Mouse (Mus musculus): Measurements from ENCODE around the gene Btaf1.

Gene Btaf1

DNA sequence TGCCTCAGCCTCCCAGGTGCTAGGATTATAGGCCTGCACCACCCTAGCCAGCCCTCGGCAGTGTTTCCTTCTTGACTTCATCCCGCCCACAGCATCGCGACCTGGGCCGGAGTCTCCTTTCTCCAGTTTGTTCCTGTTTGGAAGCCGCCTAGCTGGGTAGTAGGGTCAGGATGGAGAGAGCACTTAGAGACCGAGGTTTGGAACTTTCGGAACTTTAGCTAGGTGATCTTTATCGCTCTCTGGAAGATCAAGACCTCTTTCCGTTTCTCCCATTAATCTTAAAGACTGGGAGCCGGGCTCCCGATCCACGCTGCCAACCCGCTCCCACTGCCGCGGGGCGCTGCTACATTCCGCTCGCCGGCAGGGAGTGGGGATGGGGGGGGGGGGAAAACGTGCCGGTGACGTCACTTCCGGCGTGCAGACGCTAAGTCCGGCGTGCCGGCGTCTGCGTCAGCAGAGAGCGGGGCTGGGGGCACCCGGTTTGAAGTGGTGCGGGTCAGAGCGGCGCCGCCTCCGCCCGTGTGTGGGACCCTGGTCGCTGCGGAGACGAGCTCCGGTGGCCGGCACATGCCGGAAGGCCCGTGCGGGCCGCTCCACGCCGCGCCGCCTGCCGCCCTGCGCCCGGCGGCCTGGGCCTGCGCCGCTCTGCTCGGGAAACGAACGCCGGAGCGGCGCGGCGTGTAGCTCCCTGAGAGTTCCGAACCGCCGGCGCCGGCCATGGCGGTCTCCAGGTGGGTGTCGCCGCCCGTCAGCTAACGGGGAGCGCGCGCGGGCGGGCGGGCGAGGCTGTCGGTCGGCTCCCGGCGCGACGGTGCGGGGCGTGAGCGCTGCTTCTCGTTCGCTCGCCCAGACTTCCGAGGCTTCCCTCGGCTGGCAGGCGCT, at the start of gene Btaf1:
Gene Btaf1, plus strand, starts transcription at position 409 of the 882 bp plus-strand sequence.
- peak; percentile 89 for DNase-seq (ENCODE audit: low read depth, low spot score)

DNA sequence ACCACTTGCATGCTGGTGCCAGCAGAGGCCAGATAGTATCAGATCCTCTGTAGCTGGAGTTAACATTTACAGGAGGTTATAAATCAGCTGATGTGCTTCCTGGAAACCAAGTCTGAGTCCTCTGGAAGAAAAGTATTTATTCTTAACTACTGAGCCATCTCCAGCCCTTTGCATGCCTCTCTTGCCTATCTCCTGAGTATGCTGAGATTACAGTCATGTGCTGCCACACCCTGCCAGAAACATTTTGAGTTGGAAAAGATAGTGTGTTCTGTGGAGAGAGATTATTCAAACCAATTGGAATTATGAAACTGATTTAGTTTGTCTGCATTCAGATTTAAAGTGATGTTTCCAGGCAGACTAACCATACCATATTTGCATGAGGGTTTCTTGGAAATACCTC, 48.5 kb upstream of the Btaf1 start:
- DNase-seq (ENCODE audit: low read depth, low spot score) = peak; percentile 28

DNA sequence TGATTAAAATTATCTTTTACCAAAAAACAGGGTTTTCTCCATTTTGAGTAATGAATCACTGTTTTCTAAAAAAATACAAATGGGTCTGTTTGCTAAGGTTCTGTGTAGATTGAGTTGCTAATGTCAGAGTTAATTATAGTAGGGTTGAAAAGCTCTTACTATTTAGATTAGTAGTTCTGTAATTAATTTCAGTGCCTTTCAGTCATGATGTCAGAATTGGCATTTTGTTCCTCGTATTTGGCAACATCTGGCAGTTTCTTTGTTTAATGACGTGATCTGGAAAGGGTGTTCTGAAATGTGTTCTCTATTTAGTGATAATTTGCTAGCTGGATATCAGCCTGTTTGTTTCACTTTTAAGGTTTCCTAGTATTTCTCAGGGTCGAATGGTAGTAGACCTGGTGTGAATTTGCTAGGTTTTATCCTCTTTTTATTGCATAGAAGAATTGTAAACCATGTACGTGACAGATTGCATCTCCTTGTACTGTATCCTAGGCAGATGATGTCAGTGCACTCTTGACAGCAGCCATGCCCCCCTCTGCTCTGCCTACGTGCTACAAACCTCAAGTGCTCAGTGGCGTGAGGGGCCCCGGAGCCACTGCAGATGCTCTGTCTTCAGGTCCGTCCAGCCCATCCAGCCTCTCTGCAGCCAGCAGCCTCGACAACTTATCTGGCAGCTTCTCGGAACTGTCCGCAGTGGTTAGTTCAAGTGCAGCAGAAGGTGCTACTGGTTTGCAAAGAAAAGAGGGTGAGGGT, 47.0 kb upstream of the Btaf1 start:
- DNase-seq (ENCODE audit: low read depth, low spot score) = peak; percentile 32

DNA sequence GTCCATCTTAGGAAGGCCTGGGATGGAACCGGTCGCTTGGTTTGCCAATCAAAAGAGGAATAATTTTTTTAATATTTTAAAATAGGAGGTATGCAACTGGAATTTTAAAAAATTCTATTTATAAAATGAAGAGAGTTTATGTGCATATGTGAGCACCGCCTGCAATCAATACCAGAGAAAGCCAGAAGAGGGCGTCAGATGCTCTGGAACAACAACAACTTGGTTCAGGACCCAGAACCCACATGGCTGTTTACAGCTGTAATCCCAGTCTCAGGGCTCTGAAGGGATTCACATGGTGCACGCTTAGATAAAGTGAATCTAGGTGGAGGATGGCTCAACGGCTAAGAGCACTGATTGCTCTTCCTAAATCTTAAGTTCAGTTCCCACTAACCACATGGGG, 42.8 kb upstream of the Btaf1 start:
- no peak for DNase-seq (ENCODE audit: low read depth, low spot score)

DNA sequence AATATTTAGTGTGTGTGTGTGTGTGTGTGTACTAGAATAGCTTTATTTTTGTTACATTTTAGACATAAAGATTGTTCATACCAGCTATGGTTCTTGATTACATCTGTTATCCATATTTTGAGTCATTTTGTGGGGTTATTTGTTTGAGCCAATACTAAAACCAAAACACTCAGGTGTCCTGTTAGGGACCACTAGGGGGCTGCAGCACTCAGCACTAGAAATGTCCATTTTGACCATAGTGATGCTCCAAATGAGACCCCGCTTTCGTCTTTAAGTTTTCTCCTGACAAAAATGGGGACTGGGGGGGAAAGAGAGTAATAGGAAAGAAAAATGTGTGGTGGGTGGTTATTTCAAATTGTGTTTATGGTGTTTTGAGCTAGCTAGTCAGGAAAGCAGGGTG, 39.6 kb upstream of the Btaf1 start:
- no peak for DNase-seq (ENCODE audit: low read depth, low spot score)

DNA sequence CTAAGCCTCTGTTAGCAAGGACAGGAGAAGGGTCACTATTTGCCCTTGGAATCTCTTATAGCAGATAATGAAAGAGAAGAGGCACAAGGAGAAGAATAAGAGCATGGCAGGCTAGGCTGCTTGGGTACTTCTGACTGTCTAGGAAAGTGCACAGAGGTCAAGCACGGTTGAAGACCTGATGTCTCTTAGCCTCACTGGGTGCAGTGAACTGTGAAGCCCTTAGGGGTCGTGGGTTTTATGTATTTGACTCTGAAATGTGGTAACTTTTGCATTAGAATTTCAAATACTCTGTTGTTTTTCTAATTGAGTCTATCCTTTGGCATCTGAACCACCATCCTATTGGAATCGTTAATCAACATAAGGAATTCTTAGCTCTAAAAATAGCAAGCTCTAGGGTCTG, 38.2 kb upstream of the Btaf1 start:
- no peak for DNase-seq (ENCODE audit: low read depth, low spot score)

DNA sequence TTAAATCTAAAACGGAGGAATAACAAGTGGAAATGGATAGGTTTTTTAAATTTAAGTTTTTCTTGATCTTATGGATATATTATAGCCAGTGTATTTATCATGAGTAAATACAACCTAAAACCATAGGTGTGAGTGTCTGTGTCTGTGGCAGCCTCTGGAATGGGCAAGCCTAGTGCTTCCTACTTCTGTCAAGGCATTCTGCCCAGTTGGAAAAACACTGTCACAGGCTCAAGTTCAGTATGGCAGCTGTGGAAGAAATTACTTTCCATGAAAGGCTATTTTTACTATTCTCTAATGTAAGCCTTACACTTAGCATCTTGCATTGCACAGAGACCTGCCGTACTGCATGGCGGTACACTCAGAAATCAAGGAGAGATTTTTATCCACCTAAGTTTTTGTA, 34.1 kb upstream of the Btaf1 start:
- peak; percentile 21 for DNase-seq (ENCODE audit: low read depth, low spot score)

DNA sequence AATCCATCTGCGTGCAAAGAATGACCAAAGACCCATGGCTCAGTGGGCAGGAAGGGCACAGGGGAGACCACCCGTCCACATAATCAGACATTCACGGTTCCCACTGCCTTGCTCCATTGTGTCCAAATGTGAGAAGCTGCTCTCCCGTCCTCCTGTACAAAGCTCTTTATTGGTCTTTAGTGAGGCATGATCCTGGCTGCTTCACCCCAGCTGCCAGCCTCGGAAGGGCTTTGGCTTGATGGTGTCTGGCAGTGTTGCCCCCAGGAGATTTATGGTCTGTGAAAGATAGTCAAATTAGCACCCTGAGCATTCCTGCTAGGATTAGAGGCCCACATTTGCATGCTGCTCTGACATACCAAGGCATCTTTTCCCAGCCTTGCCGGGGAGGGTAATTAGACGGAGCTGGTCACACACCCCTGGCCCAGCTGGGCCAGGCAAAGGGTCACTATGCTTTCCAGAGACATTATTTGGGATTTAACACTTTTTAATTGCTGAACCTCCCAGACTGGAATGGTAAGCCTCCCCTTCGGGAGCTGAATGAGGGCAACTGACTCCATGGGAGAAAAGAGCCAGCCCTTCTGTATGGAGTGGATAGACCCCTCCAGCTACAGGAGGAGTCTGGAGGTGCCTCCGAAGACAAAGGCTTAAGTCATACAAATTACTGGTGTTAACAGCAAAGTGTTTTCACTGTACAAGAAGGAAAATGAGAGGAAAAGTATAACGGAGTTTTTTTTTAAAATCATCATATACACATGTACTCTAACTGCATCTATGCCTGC, 28.9 kb upstream of the Btaf1 start:
- DNase-seq (ENCODE audit: low read depth, low spot score) = no peak

DNA sequence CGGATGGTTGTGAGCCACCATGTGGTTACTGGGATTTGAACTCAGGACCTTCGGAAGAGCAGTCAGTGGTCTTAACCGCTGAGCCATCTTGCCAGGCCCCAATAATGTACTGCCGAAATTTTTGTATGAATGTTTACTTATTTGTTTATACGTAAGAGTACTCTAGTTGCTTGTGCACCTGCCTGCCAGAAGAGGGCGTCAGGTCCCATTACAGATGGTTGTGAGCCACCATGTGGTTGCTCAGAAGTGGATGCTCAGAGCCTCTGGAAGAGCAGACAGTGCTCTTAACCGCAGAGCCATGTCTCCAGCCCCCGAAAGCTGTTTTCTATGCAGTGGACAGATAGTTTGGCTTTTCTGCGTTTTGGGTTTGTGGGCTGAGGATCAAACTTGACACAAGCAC, 28.1 kb upstream of the Btaf1 start:
- no peak for DNase-seq (ENCODE audit: low read depth, low spot score)

DNA sequence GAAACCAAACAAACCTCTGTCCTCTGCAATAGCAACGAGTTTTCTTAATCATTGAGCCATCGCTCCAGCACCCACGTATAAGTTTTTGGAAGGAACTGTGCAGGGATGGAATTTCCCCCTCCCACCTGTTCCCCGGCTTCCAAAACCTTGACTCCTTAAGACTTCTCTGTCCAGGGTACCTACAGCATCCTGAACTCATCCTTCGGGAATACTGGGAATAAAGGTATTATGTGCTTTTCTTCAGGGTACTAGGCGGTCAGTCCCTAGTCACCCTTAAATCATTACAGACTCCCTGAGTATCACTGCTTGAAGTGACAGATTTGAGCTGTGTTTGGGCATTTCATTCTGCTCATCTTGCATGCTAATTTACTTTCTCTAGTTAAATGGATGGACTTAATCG, 22.5 kb upstream of the Btaf1 start:
- DNase-seq (ENCODE audit: low read depth, low spot score) = no peak

DNA sequence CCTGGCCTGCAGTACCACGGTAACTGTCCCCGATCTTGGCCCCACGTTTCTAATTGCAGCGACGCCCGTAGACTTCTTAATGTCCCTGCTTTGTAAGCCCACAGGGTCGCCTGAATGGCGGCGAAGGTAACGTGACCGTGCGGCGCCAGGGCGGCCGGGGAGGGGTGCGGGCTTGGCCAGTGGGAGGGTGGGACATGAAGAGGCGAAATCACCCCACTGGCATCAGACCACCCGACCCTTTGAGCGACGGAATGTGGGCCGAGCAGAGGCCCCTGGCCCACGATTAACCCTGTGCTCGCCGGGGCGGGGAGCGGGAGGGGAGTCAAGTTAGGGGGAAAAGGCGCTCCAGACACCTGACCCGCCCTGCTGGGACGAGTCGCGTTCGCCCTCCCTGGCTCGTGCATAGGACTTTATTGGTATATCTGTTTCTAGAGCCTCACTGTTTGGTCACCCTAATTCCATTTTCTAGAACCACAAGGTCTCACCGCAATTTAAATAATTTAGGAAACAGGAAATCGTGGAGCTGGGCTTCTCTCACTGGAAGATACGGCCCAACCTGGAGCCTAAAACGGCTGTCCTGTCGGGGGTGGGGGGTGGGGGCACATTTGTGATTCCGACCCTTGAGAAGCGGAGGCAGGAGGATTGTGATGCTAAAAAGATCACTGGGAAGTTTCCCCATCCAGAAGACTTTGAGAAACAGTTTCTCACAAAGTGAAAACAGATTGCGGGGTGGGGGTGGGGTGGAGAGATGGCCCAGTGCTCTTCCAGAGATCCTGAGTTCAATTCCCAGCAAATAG, 21.5 kb upstream of the Btaf1 start:
- no peak for DNase-seq (ENCODE audit: low read depth, low spot score)

DNA sequence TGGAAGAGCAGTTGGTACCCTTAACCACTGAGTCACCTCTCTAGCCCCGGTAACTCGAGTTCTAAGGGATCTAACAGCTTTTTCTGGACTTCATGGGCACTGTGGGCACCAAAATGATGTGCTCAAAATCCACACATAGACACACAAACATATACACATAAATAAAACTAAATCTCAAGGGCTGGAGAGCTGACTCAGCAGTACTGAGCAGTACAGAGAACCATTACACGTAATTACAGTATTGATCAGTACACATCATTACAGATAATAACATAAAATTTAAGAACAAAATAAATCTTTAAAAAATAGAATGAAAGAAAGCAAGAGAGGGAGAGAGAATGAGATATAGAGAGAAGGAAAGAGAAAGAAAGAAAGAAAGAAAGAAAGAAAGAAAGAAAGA, 16.7 kb upstream of the Btaf1 start:
- DNase-seq (ENCODE audit: low read depth, low spot score) = no peak

DNA sequence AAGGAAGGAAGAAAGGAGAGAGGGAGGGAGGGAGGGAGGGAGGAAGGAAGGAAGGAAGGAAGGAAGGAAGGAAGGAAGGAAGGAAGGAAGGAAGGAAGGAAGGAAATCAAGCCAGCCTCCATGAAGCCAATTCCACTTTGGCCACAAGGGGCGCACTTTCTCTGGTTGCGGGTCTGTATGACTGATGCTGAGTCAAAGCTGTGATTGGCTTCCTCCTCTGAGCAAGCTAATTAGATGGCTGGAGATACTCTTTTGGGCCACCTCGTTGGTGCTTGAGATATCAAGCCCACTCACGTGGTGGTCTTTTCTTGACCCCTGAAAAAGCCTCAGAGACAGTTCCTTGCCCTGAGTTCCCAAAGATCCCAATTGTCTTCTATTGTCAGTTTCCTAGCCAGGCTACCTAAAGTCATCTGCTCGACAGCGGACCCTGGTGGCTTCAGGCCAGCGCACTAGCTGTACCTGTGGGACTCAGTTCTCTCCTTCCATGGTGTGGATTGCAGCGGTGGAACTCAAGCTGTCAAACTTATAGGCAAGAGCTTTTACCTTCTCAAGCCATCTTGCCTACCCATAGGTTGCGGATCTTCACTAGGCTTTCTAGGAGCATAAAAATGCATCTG, 16.1 kb upstream of the Btaf1 start:
- DNase-seq (ENCODE audit: low read depth, low spot score) = no peak

DNA sequence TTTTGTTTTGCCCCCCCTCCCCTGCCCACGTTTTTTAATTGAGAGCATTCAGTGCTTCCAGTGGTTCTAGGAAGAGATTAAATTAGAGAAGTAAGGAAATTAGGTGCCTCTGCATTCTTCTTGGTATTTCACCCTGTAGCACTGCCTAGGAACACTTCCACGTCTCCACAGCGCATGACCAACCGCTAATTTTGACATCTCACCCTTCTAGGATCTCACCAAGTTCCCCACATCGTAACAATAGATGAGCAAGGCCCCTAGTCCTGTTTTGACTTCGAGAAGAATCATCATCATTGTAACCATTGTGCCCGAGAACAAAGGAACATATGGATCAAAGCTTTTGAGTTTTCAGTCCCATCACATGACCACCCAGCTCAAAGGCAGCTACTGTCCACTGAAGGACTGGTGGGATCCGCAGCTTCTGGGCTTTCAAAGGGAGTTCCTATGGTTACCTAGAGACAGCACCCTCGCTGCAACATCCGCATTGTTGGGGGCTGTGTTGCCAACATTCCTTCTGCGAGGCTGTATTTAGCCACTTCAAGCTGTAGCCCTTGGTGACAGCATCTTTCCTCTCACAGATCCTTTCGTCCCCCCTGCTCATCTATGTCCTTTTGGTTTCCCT, 15.3 kb upstream of the Btaf1 start:
- DNase-seq (ENCODE audit: low read depth, low spot score) = no peak

DNA sequence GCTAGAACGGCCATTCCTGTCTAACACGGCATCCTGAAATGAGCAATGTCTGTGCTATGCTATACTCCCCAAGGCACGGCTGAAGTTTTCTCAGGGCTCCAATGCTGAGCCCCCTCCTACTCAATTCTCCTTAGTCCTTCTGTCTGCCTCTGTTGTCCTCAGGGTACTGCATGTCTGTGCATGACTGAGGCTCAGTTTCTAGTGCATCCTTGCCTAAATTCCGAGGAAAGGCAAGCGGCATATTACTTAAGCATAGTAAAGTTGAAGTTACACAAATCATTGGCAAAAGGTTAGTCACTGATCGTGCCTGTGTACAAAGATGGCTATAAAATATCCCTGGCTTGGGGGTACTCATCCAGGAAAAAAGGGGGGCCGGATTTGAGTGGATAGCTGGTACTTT, 12.8 kb upstream of the Btaf1 start:
- no peak for DNase-seq (ENCODE audit: low read depth, low spot score)

DNA sequence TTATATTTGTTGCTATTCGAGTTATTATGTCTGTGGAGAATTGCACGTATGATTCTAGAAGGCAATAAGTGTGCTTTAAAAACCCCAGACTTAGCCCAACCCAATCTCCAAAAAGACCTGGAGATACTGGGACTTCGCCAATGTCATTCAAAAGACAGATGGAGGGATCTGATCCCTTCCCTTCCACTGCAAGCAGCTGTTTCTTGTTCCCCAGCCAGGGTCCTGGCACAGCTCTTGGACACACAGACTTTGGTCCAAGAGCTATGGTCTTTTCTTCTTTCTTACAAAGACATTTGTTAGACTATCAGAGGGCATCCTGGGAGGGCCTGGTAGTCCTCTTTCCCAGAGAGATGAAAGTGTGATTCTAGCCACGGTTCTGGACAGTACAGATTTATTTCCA, 9.7 kb upstream of the Btaf1 start:
- no peak for DNase-seq (ENCODE audit: low read depth, low spot score)

DNA sequence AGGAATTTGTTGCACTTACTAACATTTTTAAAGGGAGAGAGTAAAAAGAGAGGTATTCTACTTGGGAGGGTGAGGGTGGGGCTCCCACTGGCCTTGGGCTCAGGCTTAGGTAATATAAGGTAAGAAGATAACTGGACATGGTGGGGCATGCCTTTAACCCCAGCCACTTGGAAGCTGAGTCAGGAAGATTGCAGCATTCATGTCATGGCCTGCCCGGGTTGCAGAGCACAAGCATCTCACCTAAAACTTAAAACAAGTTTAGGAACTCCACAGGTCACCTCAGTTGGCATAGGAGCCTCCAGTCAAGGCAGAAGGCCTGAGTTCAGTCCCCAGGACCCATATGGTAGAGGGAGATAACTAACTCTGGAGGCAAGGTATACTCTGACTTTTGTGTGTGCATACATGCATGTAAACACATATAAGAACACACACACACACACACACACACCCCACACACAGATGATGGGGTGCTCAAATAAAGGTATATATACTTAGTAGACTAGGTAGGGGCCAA, 8.9 kb upstream of the Btaf1 start:
- no peak for DNase-seq (ENCODE audit: low read depth, low spot score)

DNA sequence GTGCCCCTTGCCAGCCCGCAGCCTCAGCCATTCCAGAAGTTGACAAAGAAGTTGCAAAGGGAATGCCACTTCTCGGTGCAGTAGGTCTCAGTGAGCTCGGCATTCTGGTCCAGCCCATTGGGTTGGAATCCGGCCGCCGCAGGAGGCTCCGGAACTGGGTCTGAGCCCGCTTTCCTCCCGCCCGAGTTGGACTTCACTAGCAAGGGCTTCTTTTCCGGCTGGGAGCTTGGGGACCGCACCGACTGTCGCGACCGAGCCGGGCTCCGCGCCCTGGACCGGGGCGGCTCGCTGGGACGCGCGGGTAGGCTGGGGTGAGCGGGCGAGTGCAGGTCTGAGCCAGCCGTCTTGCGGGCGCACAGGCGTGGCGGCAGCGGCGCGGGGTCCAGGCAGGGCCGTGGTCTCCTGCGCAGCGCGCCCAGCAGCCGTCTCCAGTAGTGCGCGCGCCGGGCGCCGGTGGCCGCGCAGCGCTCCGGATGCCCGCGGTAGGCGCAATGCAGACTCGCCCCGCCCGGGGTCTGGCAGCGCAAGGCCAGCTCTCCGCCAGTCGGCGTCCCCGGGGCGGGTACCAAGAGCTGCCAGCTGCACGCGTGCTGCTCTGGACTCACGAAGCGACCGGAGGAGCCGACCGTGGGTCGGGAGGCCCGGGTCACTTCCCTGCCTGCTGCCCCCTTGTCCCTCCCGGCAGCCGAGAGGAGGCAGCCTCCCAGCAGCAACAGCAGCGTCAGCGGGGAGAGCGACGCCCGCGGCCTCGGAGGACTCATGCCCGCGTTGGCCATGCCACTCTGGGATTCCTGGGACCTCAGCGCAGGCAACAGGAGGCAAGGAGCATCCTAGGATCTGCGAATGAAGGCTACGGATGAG, 7.2 kb upstream of the Btaf1 start:
- DNase-seq (ENCODE audit: low read depth, low spot score) = peak; percentile 72

DNA sequence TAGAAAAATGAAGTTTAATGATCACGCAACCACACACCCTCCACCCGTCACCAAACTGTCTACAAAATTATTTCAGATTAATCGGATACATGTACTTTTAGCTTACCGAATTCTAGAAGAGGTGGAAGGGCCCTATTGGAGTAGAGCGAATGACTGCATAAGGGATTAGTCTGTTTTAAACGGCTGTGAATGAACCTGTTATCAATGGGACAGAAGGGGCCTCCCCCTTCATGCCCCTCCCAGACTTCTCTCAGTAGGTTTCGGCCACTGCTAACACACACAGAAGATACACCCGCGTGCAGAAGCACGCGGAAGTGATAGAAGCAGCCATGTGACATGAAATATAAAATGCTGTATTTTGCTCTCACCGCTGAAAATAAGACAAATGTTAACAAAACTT, 6.4 kb upstream of the Btaf1 start, which contains the start of gene Fgfbp3:
Gene Fgfbp3, minus strand, starts transcription at position 150 of the 400 bp plus-strand sequence.
- DNase-seq (ENCODE audit: low read depth, low spot score) = no peak
